Mouse (Mus musculus) frontal cortex, adult (tissue): Measurements from ENCODE around the gene Raver2.

Source experiments
- ATAC-seq: cut with Nextera tagmentation; 2 replicates; pipeline ENCODE4 v1.9.2; 2017; ENCODE audit warnings: mild to moderate bottlenecking, moderate library complexity, mixed read lengths; ENCODE audit not compliant: low TSS enrichment

Gene Raver2

DNA sequence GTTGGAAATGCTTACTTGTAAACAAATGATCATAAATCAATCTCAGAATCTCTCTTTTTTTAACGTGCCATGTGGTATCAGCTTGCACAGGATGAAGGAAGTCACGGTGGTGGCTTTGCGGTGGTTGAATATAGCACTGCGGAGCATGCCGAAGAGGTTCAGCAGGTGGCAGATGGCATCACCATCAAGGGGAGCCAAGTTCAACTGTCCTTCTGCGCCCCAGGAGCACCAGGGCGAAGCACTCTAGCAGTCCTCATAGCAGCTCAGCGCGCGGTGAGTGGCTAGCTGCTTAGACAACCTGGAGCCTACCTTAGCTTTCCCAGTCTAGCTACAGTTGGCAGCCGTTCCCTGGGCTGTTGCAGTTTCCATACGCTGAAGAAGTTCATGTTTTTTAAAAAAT lies 38.3 kb downstream of the Raver2 start:
- ATAC-seq = no peak

DNA sequence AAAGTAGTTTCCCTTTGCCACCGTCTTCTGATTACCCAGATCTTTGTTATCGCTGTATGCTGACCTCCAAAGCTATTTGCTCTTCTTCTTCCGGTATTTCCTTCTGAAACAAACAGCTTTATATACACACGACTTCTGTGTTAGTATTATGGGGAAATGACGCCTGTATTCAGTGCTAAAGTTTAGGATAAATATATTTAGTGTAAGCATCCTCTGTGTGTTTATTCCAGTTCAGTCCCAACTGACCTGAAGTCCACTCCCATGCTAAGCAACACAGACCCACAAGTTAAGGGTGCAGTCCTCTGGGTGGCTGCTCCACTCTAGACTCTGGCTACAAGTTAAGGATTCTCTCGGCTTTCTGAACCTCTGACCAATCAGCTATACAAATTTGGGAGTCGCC lies 52.2 kb downstream of the Raver2 start:
- ATAC-seq = no peak

DNA sequence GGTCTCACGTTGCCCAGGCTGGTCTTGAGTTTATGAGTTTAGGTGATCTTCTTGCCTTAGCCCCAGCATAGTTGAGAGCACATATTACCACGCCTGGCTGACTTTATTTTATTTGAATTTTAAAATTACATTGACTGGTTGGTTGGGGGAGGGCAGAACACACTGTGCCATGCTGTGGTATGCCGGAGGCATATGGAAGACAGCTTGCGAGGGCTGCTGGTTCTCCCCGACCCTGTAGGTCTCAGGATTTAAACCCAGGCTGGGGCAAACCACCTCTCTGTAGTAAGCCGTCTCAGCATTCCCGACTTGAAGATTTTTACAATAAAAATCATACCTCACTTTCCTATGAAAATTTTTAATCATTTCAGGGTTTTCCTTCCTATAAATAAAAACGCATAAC lies 66.2 kb downstream of the Raver2 start:
- ATAC-seq = no peak

DNA sequence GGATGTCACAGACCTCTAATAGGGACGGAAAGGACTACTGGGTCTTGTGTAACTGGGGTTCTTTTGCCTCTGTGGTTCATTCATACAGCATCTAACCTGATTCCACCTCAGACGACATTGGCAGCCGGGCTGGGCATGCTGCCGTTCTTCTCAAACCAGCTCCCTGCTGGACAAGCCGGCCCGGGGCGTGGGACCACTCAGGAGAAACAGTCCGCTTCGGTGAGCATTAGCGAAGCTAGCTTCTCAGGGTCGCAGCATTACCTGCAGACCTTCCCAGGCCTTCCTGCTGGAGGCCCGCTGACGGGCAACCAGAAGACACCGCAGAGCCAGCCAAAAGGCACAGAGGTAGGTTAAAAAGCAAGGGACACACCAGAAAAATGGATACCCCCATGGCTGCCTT lies 67.1 kb downstream of the Raver2 start:
- no peak for ATAC-seq

DNA sequence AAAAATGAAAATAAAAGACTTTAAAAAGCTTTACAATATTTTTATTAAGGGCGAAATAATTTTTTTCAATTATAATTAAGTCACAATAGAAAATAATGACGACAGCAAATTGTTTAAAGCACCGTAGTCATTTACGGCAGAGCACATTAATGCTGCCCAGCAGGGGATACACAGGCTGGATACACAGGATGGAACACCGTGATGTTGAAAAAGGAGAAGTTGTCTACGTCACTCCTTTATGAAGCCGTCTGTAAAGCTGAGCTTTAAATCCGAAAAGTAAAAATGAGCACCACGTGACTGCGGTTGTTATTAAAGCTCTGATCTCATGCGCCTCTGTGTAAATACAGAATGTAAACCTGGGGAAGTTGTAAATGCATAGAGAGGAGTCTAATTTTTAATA lies 69.2 kb downstream of the Raver2 start:
- no peak for ATAC-seq

DNA sequence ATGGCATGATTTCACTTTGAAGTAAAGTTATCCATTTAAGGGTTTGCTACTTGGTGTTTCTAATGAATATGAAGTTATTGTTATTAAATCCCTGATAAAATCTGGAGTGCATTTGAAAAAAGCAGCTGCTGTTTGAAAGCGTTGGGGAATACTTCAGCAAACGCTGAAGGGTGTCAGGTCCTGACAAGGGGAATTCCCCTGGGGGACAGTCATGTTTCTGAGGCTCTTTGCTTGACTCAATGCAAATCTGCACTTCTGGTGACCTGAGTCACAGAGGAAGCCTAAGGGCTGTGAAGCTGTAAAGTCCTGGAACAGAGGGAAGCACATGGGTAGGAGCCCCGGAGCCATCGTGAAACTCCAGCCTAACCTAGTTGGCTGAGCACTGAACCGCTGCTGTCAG lies 73.0 kb downstream of the Raver2 start:
- ATAC-seq = no peak

DNA sequence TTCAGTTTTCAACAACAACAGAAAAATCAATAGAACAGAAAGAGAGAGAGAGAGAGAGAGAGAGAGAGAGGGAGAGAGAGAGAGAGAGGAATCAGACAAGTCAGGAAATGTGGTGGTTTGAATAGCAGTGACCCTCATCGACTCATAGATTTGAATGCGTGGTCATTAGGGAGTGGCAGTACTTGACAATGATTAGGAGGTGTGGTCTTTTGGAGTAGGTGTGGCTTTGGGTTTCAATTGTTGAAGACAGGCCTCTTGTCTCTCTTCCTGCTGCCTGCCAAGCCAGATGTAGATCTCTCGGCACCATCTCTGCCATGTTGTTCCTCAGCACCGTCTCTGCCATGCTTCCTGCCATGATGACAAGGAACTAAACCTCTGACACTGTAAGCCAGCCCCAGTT lies 75.1 kb downstream of the Raver2 start:
- no peak for ATAC-seq

DNA sequence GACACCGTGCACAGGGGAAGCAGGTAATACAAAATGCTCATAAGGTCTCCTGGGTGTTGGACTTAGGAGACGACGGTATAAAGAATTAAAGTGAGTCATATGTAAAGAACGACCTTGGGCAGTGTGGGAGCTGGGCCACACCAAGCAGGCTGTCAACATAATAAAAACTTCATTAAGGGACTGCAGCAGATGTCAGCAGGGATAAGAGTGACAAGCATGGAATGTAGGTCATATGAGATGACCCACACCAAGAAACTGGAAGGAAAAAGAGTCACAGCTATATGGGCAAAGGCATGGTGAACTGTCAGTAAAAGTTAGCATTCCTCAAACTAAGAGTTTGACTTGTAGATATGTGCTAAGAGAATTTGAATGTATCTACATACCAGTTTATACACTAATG lies 75.6 kb downstream of the Raver2 start:
- ATAC-seq = no peak

DNA sequence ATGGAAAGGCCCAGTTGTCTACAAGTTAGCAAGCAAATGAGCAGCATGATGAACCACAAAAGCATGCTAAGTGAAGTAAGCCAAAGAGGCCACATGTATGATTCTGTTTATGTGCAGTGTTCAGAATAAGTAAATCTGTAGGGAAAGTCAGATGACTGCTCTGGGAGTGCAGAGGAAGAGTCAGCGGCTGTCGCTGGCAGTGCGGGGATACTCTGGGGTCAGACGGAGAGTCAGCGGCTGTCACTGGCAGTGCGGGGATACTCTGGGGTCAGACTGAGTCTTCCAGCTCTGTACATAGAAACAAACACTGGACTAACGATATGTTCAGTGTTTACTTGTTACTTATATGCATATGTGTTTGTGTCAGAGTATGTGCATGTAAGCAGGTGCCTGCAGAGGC lies 76.0 kb downstream of the Raver2 start:
- ATAC-seq = no peak

DNA sequence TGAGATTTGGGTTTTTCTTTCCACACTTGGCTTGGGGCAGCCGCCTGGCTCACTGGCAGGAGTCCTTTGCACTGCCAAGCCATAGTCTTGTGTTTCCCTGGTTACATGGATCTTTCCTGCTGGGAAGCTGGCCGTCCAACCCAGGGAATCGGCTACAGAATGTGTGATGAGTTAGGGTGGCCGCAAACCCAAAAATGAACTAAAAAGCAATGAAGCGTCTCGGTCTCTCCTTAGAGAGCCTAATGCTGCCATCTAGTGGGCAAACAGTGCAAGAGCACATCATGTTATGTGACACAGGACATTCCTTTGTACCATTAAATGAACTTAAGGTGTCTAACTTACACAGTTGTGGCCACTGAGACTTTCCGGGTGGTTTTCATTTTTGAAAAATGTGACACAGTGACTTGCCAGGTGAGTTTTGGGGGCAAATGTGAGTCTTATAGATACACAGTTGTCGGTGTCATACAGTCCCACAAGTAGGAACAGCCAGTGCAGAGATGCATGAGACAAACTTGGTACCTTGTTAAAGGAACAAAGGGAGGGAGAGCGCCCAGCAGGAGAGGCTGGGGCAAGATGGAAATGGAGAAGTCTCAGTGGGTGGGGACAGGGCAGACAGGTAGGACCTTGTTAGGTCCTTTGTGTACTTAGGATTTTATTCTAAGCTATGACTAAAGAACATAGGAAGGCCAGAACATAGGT lies 77.4 kb downstream of the Raver2 start:
- ATAC-seq = peak; percentile 75

DNA sequence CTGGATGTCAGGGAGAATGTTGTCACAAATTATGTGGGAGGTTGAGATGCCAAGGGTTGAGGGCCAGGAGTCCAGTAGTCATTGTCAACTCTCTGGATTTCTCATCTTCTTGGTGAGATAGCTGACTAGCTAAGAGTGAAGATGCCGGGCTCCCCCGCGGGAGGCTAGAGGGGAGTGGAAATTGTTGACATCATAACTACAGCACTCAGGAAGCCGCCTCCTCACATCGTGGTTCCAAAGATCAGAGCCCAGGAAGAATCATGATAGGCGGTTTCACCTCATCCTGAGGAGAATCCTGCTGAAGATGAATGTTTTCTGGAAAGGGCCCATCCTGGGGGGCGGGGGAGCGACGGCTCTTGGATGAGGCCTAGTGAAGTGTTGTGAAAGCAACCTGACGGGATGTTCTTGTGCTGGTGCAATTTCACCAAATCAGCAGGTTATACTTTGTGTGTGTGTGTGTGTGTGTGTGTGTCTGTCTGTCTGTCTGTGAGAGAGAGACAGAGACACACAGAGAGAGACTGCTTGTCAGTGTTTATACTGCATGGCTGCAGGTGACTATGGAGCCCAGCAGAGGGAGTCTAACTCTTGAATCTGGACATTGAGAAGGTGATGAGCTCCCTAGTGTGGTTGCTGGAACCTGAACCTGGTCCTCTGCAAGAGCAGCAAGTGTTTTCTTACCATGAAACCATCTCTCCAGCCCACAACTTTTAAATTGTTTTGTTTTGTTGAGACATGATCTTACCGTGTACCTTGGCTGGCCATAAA lies 78.3 kb downstream of the Raver2 start:
- ATAC-seq = no peak

DNA sequence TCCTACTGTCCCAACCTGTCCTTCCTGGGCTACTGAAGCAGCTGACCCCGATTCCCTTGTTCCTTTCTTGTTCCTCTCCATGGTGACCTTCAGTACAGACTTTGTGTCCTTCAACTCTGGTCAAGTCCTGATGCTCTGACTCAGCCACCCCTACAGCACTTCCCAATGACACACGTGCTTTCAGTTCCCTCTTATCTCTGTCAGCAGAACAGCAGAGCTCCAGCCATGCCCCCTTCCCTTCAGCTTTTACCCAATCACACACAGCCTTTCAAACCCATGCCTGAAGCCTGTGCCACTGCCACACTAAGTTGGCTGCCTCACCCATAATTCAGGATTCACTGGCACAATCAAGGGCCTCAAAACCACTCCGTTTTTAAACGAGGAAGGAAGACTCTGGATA lies 86.8 kb downstream of the Raver2 start:
- ATAC-seq = no peak

DNA sequence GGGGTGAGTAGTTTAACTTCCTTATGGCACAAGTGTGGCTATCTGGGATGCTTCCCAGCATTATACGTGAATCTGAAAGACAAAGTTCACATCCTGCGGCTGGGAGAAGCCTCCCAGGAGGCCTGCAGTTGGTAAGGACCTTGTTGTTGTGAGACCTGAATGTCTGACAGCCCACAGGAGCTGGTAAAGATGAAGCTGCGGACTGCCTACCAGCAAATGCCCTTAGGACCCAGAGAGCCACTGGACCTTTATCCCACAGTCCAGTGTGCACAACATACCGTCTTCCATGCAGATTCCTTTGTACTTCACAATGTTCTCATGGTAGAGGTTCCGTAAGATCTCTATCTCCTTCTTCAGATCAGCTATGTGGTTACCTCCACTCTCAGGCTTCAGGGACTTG lies 88.7 kb downstream of the Raver2 start:
- ATAC-seq = no peak

DNA sequence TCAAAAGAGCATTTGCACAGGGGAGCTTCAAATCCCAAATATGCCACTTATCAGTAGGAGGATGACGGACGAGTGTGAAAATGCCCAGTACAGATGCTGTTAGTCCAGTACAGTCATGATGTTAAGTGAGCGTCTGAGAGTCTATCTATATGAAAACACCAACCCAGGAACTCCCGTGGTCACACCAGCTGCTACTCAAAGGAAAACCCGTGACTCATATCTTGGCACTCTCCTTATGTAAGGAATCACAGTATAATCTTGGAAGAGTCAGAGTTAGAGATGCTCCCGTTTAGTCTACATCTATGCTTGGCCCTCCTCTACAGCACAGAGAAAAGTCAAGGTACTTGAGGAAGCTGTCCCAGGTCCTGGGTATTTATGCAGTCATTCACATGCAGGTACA lies 89.5 kb downstream of the Raver2 start:
- ATAC-seq = peak; percentile 86

DNA sequence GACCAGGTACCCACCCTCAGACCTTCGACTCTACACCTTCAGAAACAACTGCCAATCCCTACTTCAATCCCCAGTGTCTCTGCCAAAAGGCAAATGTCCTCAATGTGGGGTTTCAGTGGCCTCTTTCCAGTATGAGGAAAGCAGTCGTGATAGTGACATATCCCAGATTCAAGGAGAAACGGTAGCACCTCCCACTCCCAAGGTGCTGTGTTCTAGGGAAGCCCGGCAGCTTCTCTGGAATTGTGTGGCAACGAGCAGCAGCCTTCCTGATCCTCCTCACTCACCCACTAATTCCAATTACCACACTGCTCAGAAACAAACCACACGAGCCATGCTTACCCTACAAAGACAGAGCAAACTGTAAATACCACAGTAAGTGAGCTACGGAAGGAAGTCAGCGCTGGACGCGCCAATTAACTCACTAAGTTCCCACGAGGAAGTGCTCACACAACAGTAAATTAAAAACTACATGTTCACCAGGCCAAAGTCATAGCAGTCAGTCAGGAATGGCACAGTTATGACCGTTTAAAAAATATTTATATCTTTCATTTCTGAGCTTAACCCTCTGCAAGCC lies 90.5 kb downstream of the Raver2 start:
- peak; percentile 33 for ATAC-seq

DNA sequence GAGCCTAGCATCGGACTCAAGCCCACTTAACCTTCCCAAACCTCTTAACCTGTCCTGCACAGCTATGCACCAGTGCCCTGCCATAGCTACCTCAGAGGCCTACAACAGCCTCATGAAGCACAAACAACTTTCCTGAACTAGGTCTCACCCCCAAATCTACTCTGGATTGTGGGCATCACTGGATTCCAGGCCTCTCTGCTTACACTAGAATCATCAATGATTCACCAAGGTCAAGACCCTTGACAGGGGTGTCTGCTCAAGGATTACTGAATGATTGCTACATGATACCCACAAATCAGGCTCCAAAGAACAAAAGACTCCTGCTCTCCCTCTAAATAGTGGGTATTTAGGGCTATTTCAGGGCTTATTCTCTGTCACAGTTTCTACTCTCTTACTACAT lies 92.0 kb downstream of the Raver2 start:
- ATAC-seq = no peak

DNA sequence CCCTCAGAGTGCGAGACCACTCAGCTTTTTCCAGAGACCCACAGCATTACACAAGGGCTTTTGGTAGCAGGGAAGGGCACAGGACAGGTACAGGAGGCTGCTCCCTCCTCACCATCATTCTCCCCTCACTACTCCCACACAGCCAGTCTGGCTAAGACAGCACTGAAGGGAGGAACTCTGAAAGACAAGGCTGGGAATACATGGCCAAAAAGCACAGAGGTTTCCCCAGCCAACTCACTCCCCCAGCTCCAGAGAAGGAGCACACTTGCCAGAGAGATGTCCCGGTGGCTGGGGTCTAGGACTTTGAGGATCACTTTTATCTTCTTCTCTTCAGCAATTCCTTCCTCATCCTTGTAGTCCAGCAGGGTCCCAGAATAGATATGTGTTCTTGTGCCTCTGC lies 95.4 kb downstream of the Raver2 start:
- ATAC-seq = peak; percentile 50

DNA sequence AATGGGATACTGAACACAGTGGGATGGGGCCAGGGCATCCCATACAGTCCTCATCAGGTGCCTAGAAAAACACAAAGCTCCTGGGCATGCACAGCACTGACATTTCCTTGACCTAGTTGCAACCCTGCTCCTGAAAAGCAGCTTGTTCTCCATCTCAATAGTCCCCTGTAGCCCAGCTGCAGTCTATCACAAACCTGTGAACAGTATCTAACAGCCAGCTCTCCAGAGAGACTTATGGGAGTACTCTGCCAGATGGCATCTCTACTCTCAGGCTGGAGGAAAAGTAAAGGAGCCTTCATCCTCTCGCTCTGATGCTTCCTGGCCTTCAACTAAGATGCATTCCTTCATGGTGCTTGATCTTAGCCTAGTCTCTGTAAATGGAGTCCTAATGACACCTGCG lies 95.9 kb downstream of the Raver2 start:
- peak; percentile 64 for ATAC-seq

DNA sequence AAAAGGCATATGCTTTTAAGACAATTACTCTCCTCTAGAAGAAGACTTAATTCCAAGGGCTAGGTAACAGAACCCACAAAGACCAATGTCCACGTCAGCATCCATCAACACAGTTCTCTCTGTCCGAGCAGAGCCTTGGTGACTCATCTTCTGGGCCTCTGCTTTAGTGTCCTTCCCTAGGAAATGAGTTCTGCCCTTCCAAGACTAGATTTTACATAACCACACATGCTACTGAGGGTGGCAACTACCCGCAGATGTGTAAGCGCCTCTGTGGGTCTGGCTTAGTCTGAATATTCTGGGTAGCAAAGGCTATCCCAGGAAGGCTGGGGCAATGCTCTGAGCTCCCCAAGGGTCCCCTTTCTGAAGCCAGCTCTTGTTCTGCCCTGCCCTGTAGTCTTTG lies 97.0 kb downstream of the Raver2 start:
- peak; percentile 24; the same call in 1 of the 2 replicates for ATAC-seq

DNA sequence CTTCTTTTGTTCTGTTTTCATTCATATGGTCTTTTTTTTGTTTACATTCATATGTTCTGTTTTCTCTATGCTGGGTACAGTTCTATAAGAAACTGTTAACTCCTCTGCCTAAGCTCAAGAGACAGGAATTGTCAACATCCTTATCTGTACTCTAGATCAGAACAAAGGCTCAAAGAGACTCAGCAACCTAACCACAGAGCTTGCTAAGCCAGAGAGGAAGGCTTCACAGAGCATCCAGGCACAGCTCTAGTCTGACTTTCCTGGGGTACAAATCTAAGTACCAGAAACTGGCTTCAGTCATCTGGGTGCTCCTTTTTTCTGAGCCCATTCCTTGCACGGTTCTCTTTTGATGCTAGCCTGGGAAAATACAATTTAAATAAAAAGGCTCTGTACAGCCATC lies 99.0 kb downstream of the Raver2 start:
- no peak for ATAC-seq

DNA sequence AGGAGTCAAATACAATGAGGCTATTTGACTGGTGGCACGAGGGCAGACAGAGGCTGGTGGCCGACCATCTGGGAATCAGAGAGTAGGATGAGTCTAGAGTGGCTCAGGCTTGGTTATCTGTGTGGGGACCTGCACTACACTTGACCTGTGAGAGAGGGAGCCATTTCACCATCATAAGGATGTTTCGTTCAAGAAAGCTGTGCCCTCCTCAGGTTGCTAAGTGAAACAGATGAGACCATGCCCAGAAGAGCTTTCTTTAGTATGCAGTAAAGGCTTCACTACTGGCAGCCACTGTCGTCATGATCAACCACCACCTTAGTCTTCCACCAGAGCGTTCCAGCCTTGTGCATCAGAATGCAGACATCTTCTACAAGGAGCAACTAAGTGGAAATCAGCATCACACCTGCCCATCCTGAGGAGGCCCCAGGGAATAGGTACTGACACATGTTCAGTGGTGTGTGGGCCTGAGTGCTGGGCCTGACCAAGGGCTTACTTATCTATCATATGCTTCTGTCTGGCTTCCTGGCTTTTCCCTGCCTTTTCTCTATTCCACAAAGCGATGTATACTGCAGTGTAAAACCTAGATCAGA lies 99.5 kb downstream of the Raver2 start:
- peak; percentile 66 for ATAC-seq

DNA sequence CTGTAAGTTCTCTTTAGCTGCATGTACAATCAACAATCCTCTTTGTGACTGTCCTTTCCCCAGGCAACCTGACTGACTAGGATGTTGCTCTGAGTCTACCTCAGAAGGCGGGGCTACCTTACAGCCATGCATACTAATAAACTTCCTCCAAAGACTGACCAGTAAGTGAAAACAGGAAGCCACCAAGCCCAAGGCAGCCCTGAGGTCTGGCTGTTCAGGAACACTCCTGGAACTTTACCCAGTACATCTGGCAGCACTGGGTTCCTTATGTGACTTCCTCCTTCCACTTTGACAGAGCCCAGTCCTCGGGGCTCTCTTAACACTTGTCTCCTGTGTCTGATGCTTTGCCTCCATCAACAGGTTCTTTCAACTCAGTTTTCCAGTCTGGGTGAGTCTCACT lies 104.0 kb downstream of the Raver2 start:
- no peak for ATAC-seq
